Mouse (Mus musculus): ENCODE measurements around the gene Mest. TPM values are rescaled to one million over a fixed set of nuclear protein-coding genes. Genes with fewer than 3 reads are reported as not detected.

The Mest gene
- 1,257 and 1,613 TPM in 2 replicates for polyA plus RNA-seq (2016; fragmentation: Nextera tagmentation; extraction: Ambion mirVana)

DNA sequence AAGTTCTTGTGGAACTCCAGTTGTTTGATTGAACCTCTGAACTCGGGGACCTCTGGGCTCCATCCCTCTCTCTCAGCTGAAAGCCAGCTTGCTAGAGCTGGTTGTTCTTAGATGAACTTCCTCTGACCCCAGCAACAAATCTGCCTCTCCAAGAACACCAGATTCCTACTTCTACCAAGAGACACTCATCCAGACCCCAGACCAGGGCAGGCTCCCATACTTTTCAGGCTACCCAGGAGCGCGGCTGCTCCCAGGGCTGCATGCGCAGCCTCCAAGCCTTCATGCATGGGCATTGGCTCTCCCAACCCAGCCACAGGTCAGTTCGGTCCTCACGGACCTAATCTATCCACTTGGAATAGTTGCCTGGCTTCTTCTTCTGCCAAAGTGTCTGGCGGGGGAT, at the start of gene Mest:
Gene Mest, plus strand, starts transcription at position 217 of the 400 bp plus-strand sequence.
- H3K4me1 ChIP-seq (replicated peaks) = peaks cover 36% of the 10 kb centered on the region
- WGBS = 77% methylated on average over 7 of the region's 7 CpGs
- H3K27ac ChIP-seq = peak within 1 kb of the TSS; percentile 64
- no peaks in the 10 kb centered on the region for H3K9me3 ChIP-seq
- DNase-seq (ENCODE audit: low spot score) = no peak
- no peak within 1 kb of the TSS for H3K4me3 ChIP-seq
- H3K36me3 ChIP-seq = no peaks in the 10 kb centered on the region
- no peaks in the 10 kb centered on the region for H3K27me3 ChIP-seq (ENCODE audit: insufficient read depth, poor library complexity, severe bottlenecking)

DNA sequence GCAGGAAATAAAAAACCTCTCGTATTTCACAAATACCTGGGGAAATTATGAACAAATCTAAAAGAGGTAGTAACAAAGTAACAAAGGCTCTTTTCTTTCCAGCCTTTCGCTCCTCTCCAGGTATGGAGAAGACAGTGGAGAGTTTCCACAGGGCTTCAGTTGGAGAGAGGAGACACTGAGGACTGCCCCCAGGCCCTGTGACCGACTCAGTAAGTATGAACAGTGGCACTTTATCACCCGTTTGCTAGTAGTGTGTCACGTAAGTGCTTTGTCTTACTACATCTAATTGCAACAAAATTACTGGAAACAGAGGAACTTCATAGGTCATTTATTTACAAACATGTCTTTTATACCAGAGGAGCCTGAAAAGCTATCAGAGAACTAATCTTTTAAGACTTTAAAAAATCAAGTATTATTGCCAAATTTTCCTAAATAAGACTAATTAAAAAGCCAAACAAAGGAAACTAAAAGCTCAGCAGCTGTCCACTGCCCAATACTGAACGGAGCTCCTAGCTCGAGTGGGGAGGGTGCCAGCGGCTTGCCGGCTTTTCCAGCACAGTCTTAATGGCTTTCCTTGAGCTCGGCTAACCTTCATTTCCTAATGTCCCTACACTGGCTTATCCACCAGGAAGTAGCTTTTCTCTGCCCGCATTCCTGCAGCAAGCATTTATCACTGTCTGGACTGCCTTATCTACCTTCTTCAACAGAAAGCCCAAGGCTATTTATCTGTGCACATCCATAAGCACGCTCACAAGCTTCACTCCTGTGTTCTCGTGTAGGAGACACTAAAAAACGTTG, 49.4 kb upstream of the Mest start:
- WGBS = 58% methylated on average over 14 of the region's 14 CpGs
- Histone ChIP-seq H3K36me3 (no peaks in the 10 kb centered on the region), H3K27ac (peak overlapping the region; percentile 94), H3K4me1 (replicated peaks) (peaks cover 68% of the 10 kb centered on the region), H3K9me3 (no peaks in the 10 kb centered on the region), H3K4me3 (no peak overlapping the region), H3K27me3 (ENCODE audit: insufficient read depth, poor library complexity, severe bottlenecking) (0 out of 2 replicates have a peak, but pooled peaks cover 10% of the 10 kb centered on the region)
- DNase-seq (ENCODE audit: low spot score) = no peak

DNA sequence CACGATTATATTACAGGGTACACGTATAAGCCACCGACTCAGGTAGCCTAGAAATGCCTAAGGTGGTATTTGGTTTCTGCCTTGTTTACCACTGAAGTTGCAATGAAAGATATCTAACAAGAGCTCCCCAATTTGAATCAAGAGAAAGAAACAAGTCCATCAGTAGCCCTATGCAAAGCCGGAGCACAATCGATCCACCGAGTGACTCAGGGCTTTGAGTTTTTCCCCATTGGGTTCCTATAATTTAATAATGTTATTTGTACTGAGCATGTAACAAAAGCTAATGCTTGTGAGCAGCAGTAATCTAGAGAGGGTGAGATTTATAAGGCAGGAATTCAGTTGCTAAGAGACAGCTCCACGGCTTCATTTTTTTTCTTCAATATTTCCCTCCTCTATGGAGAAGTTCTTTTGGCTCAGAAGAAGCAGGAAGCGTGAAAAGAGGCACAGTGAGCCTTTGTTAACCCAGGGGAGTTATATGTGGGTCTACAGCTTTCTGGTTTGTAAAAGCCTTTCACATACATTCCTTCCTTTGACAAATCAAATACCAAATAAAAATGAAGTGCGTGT, 48.5 kb upstream of the Mest start:
- Histone ChIP-seq H3K4me1 (replicated peaks) (peaks cover 76% of the 10 kb centered on the region), H3K27ac (peak overlapping the region; percentile 94)
- WGBS = 53% methylated on average over 9 of the region's 9 CpGs

DNA sequence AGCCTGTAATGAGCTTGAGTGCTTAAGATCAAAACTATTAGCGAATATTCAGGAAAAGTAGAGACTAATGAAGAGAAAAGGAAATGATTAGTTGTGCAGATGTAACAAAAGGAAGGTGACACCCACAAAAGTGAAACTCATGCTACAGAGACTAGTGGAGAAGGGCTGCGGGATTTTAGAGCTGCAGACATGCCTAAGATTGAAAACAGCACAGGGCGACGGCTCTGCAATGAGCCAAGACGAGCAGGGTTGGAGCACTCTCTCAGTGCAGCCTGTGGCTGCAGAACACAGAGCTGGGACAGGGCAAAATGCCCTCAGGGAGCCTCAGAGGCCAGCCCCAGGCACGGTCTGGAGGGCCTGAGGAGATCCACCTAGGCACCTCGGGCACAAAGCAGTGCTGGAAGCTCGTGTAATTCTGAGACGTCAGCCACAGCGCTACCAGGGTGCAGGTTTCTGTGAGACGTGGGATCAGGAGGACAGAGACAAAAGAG, 48.0 kb upstream of the Mest start:
- no peaks in the 10 kb centered on the region for H3K36me3 ChIP-seq
- H3K9me3 ChIP-seq = no peaks in the 10 kb centered on the region
- no peaks in the 10 kb centered on the region for H3K27me3 ChIP-seq (ENCODE audit: insufficient read depth, poor library complexity, severe bottlenecking)
- H3K4me1 ChIP-seq (replicated peaks) = peaks cover 80% of the 10 kb centered on the region
- peak overlapping the region; percentile 94 for H3K27ac ChIP-seq
- WGBS = 20% methylated on average over 11 of the region's 11 CpGs
- DNase-seq (ENCODE audit: low spot score) = no peak
- peak overlapping the region; percentile 35 for H3K4me3 ChIP-seq

More for the DNA sequence above, 48.5 kb upstream of the Mest start:
- no peaks in the 10 kb centered on the region for H3K36me3 ChIP-seq
- H3K27me3 ChIP-seq (ENCODE audit: insufficient read depth, poor library complexity, severe bottlenecking) = 0 out of 2 replicates have a peak, but pooled peaks cover 3% of the 10 kb centered on the region
- H3K9me3 ChIP-seq = no peaks in the 10 kb centered on the region
- no peak for DNase-seq (ENCODE audit: low spot score)
- no peak overlapping the region for H3K4me3 ChIP-seq

DNA sequence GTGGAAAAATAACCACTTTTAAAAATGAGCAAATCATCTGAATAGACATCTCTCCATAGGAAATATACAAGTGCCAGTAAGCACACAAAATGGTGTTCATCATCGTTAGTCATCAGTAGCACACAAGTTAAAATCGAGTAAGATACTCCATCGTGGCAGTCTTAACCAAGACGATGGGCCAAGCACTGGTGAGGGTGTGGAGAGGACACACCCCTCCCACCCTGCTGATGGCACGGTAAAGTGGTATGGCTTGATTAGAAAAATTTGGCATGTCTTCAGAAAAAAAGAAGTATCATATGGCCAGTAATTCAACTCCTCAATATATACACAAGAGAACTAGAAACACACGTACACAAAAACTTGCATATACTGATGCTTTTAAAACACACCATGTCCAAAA, 46.8 kb upstream of the Mest start:
- no peaks in the 10 kb centered on the region for H3K9me3 ChIP-seq

DNA sequence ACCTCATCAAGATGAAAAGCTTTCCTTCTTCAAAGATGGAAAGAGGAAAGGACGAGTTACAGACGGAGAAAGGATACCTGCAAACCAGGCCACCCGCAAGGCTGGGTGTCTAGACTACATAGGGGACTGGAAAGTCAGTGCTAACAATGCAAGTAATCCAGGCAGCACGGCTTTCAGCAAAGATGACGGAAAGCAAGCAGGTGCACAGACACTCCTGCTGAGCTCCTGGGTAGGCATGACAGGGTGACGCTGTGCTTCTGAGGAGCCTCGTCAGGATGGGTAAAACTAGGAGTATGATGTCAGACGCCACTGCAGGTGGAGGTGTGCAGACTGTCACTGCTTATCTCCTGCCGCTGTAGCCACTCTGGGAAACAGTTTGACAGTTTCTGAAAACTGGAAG, 45.8 kb upstream of the Mest start:
- Histone ChIP-seq H3K27me3 (ENCODE audit: insufficient read depth, poor library complexity, severe bottlenecking) (no peaks in the 10 kb centered on the region), H3K27ac (peak overlapping the region; percentile 66), H3K36me3 (no peaks in the 10 kb centered on the region), H3K9me3 (no peaks in the 10 kb centered on the region), H3K4me3 (no peak overlapping the region), H3K4me1 (replicated peaks) (peaks cover 82% of the 10 kb centered on the region)
- DNase-seq (ENCODE audit: low spot score) = no peak
- WGBS = 82% methylated on average over 9 of the region's 9 CpGs

More for the DNA sequence above, 46.8 kb upstream of the Mest start:
- Histone ChIP-seq H3K36me3 (no peaks in the 10 kb centered on the region), H3K27me3 (ENCODE audit: insufficient read depth, poor library complexity, severe bottlenecking) (no peaks in the 10 kb centered on the region), H3K4me3 (no peak overlapping the region), H3K27ac (no peak overlapping the region), H3K4me1 (replicated peaks) (peaks cover 81% of the 10 kb centered on the region)
- 90% methylated on average over 6 of the region's 6 CpGs for WGBS
- DNase-seq (ENCODE audit: low spot score) = no peak

DNA sequence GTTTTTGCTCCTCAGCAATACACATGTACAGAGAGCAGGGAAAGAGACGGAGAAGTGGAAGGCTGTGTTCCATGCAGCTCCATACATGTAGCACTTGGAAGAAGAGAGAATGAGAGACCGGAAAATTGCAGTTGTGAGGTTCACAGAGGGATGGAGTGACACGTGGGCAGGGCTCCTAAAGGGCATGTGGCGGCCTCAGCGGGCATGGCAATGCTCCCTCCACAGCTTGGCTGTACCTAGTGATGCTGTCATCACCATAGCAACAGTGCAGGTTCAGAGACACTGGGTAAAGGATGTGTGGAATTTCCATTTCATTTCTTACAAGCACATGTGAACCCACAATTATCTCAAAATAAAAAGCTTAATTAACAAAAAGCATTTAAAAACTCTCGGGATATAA, 44.9 kb upstream of the Mest start:
- H3K27ac ChIP-seq = peak overlapping the region; percentile 75
- peaks cover 81% of the 10 kb centered on the region for H3K4me1 ChIP-seq (replicated peaks)
- H3K9me3 ChIP-seq = no peaks in the 10 kb centered on the region
- no peaks in the 10 kb centered on the region for H3K36me3 ChIP-seq
- no peaks in the 10 kb centered on the region for H3K27me3 ChIP-seq (ENCODE audit: insufficient read depth, poor library complexity, severe bottlenecking)
- H3K4me3 ChIP-seq = no peak overlapping the region
- DNase-seq (ENCODE audit: low spot score) = no peak
- WGBS = 51% methylated on average over 6 of the region's 6 CpGs

DNA sequence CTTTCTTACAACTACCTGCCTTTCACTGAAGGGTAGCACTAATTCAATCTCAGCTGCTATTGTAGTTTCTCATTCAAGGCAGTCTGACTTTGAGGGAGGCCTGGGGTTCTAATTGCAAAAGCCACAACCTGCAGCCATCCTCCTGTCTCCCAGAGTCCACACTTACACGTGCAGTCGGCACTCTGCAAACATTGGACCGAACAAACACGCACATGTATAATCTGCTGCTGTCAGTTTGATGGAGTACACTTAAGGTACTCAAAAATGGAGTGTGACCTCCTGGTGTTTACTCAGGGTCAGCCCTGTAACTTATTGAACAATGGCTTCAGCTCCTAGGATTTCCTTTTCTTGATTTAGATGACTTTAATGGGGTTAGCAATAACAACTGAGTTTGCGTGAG, 43.8 kb upstream of the Mest start:
- no peaks in the 10 kb centered on the region for H3K9me3 ChIP-seq
- no peaks in the 10 kb centered on the region for H3K27me3 ChIP-seq (ENCODE audit: insufficient read depth, poor library complexity, severe bottlenecking)
- peaks cover 71% of the 10 kb centered on the region for H3K4me1 ChIP-seq (replicated peaks)
- no peaks in the 10 kb centered on the region for H3K36me3 ChIP-seq
- WGBS = 69% methylated on average over 5 of the region's 5 CpGs
- H3K27ac ChIP-seq = peak overlapping the region; percentile 53; the same call in 1 of the 2 replicates
- no peak for DNase-seq (ENCODE audit: low spot score)
- H3K4me3 ChIP-seq = no peak overlapping the region

DNA sequence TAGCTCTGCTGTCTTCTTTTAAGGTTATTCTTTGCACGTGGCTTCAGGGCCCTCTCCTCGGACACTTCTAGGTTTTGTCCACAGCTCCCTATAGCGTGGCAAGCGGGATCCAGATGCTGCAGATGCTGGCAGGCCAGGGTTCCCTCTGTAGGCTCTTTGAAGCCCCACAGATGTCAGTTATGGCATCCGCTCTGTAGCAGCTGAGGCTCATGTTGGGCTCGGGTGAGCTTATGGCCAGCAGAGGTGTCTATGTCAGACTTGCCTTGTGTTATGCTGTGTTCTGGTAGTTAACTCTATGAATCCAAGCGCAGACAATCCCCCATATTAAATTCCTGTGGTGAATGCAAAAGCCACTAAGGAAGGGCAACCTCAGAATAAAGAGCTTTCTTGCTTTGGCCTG, 42.9 kb upstream of the Mest start:
- Histone ChIP-seq H3K4me1 (replicated peaks) (peaks cover 65% of the 10 kb centered on the region), H3K4me3 (no peak overlapping the region), H3K9me3 (no peaks in the 10 kb centered on the region), H3K27ac (peak overlapping the region; percentile 71; the same call in 1 of the 2 replicates), H3K36me3 (no peaks in the 10 kb centered on the region), H3K27me3 (ENCODE audit: insufficient read depth, poor library complexity, severe bottlenecking) (no peaks in the 10 kb centered on the region)
- DNase-seq (ENCODE audit: low spot score) = no peak
- 74% methylated on average over 7 of the region's 7 CpGs for WGBS

DNA sequence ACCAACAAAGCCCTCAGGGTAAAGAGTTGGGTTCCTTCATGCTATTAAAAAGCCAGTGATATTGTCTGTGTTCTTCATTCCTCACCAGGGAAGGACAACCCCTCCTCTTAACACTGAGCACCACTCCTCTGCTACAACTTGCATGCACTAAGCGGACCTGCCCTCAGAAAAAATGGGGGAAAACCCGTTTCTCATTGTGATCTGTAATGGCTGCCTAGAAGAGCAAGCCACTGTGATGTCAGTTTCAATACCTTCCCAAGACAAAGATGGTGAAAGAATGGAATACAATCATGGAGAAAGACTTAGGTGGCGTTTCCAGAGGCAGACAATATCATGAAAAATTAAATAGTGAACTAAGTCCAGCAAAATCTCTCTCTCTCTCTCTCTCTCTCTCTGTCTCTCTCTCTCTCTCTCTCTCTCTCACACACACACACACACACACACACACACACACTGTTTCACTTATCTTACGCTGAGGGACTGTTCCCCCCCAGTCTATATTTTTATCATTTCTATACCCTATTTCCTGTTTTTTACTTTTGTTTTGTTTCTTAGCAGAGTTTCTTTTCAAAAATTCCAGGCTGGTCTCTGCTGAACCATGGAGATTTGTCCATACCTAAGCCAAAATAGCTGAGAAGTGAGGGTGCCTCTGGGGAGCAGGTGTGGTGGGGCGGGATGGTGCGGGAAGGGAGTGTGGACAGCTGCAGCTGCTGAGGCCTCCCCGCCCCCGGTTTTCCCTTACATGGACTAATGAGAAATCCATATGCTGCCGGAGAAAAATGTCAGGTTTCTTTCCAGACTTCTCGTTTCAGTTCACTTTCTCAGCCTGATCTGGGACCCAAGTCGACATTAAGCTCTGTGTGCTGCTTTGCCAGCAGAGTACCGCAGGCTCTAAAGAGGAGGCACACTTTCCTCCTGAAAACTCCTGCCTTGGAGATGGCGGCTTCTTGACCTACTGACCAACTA, 41.1 kb upstream of the Mest start:
- Histone ChIP-seq H3K27me3 (ENCODE audit: insufficient read depth, poor library complexity, severe bottlenecking) (no peaks in the 10 kb centered on the region), H3K36me3 (no peaks in the 10 kb centered on the region), H3K27ac (peak overlapping the region; percentile 81), H3K9me3 (no peaks in the 10 kb centered on the region), H3K4me1 (replicated peaks) (peaks cover 54% of the 10 kb centered on the region), H3K4me3 (no peak overlapping the region)
- DNase-seq (ENCODE audit: low spot score) = no peak
- WGBS = 69% methylated on average over 13 of the region's 13 CpGs

DNA sequence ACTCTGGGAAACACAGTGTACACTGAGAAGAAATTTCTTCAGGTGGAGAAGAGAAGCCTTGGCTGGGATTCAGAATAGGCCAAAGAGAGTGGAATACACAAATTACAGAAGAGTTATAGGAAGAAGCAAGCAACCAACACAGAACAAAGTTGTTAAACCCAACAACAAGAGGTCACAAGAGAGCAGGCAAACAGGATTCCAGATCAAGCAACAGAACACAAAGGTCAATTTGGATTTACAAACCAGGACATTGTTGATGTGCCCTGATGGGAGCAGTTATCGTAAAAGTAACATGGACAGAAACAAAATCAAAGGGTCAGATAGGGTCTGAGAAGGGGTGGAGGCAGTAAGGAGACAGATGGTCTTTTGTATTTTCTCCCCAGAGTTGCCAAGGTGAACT, 38.8 kb upstream of the Mest start:
- no peaks in the 10 kb centered on the region for H3K36me3 ChIP-seq
- H3K27ac ChIP-seq = no peak overlapping the region
- no peaks in the 10 kb centered on the region for H3K27me3 ChIP-seq (ENCODE audit: insufficient read depth, poor library complexity, severe bottlenecking)
- H3K4me1 ChIP-seq (replicated peaks) = peaks cover 35% of the 10 kb centered on the region
- no peak for DNase-seq (ENCODE audit: low spot score)
- WGBS = 79% methylated on average over 1 of the region's 1 CpGs
- no peak overlapping the region for H3K4me3 ChIP-seq
- no peaks in the 10 kb centered on the region for H3K9me3 ChIP-seq

DNA sequence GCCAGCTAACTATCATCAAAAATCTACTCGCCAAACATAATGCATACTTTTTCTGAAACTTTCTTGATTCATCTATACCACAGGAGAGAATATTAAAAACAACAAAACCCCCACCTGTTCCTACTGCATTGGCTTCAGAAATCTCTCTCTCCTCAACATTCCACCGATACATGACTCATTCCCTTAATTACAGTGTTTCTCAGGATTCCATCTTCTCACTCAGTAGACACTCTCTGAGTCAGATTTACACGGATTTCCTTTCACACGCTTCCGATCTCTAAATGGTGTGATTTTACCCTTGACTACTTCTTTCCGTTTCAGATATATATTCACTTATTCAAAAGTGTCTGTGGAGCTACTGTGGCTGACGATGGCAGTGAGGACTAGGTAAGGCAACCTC, 36.1 kb upstream of the Mest start:
- 93% methylated on average over 7 of the region's 7 CpGs for WGBS
- H3K27me3 ChIP-seq (ENCODE audit: insufficient read depth, poor library complexity, severe bottlenecking) = no peaks in the 10 kb centered on the region

More for the DNA sequence above, 36.1 kb upstream of the Mest start:
- no peak overlapping the region for H3K27ac ChIP-seq
- H3K4me1 ChIP-seq (replicated peaks) = peaks cover 16% of the 10 kb centered on the region
- H3K36me3 ChIP-seq = no peaks in the 10 kb centered on the region
- no peak overlapping the region for H3K4me3 ChIP-seq
- no peaks in the 10 kb centered on the region for H3K9me3 ChIP-seq
- no peak for DNase-seq (ENCODE audit: low spot score)

All from hindbrain, embryonic 10.5 days (tissue).